Comparison of ENCODE assay signal across 10 mouse cellular contexts in genomic region chr14:76714727-76715126, GRCm38 (mm10).
DNase-seq lines count a peak whose midpoint lies in the region; ATAC-seq lines count a peak whose summit lies in the region.
"Had no signal": no experiment of that assay in that cellular context is flagged by ENCODE, and none has a peak within 500 bp of the region (broad histone marks: within the 10 kb centered on the region; RNA-seq: fewer than 3 reads in every experiment).

No protein-coding gene starts in this region.

- peak overlapping the region; percentile 31; the same call in 1 of the 2 replicates for H3K27ac ChIP-seq in kidney, embryonic 14.5 days (ENCODE audit: low read depth, low read length)
- H3K27ac ChIP-seq in forebrain, embryonic 12.5 days = no peak overlapping the region
- H3K27ac ChIP-seq: embryonic facial prominence, embryonic 15.5 days; stomach, embryonic 15.5 days had no signal

- no peak overlapping the region for H3K9ac ChIP-seq in kidney, embryonic 14.5 days (ENCODE audit: low read depth, low read length)
- H3K9ac ChIP-seq in forebrain, embryonic 12.5 days = no peak overlapping the region
- H3K9ac ChIP-seq: embryonic facial prominence, embryonic 15.5 days; stomach, embryonic 15.5 days had no signal

- no peak overlapping the region for H3K4me2 ChIP-seq in kidney, embryonic 14.5 days (replicated peaks; ENCODE audit: low read depth, low read length)
- H3K4me2 ChIP-seq in forebrain, embryonic 12.5 days = no peak overlapping the region
- H3K4me2 ChIP-seq: embryonic facial prominence, embryonic 15.5 days; stomach, embryonic 15.5 days had no signal

- H3K4me1 ChIP-seq in kidney, embryonic 14.5 days (ENCODE audit: control insufficient read depth, insufficient read depth, low read length) = peaks cover 13% of the 10 kb centered on the region; the same call in 1 of the 2 replicates
- no peaks in the 10 kb centered on the region for H3K4me1 ChIP-seq in forebrain, embryonic 12.5 days

- WGBS in kidney, embryonic 14.5 days = 26% methylated on average over 4 of the region's 4 CpGs
- WGBS in forebrain, embryonic 12.5 days = 84% methylated on average over 4 of the region's 4 CpGs

- no peak overlapping the region for H3K4me3 ChIP-seq in kidney, embryonic 14.5 days (ENCODE audit: low read length)
- no peak overlapping the region for H3K4me3 ChIP-seq in forebrain, embryonic 12.5 days (replicated peaks)
- H3K4me3 ChIP-seq: embryonic facial prominence, embryonic 15.5 days; stomach, embryonic 15.5 days had no signal

- no peaks in the 10 kb centered on the region for H3K36me3 ChIP-seq in kidney, embryonic 14.5 days (ENCODE audit: control insufficient read depth, insufficient read depth, low read length)
- no peaks in the 10 kb centered on the region for H3K36me3 ChIP-seq in forebrain, embryonic 12.5 days (replicated peaks)
- H3K36me3 ChIP-seq: embryonic facial prominence, embryonic 15.5 days; stomach, embryonic 15.5 days had no signal

- no peaks in the 10 kb centered on the region for H3K27me3 ChIP-seq in kidney, embryonic 14.5 days (ENCODE audit: control insufficient read depth, insufficient read depth, low read length)
- H3K27me3 ChIP-seq in forebrain, embryonic 12.5 days = no peaks in the 10 kb centered on the region
- H3K27me3 ChIP-seq: embryonic facial prominence, embryonic 15.5 days; megakaryocyte, embryonic 14.5 days; stomach, embryonic 15.5 days had no signal

- DNase-seq in adrenal gland, postnatal 14 days = peak; percentile 73
- peak; percentile 62 for DNase-seq in heart, adult 8-10 months (ENCODE audit: low spot score)
- DNase-seq in lung, postnatal 36 days = peak; percentile 88
- no peak for DNase-seq in urinary bladder, adult 2 months (ENCODE audit: low spot score)
- DNase-seq in layer of hippocampus, postnatal 14 days (ENCODE audit: low spot score in 2 of 2) = no peak

- peak; percentile 84 for ATAC-seq in kidney, embryonic 14.5 days (ENCODE audit: low FRiP score, low TSS enrichment)
- ATAC-seq in forebrain, embryonic 12.5 days (ENCODE audit: low FRiP score) = no peak

- H3K9me3 ChIP-seq in kidney, embryonic 14.5 days (ENCODE audit: control insufficient read depth, low read length) = no peaks in the 10 kb centered on the region
- H3K9me3 ChIP-seq in forebrain, embryonic 12.5 days = no peaks in the 10 kb centered on the region
- H3K9me3 ChIP-seq: embryonic facial prominence, embryonic 15.5 days; stomach, embryonic 15.5 days had no signal

Comparison
In these comparisons a context has a peak if more than half of its experiments do, and no peak if none do; other contexts are left out.
1. DNase-seq: peak in adrenal gland, postnatal 14 days (single experiment), heart, adult 8-10 months (single experiment) and lung, postnatal 36 days (single experiment); none in urinary bladder, adult 2 months (single experiment) and layer of hippocampus, postnatal 14 days (0 of 2).